Mouse (Mus musculus) lung, postnatal 10 days (tissue): ENCODE data around the gene Ispd.
A peak's percentile ranks its signal among the peaks of the same experiment; 100 is the strongest.
"Not testable (repeated sequence)": the region's sequence is repeated elsewhere in the genome, so short reads cannot be mapped to it uniquely, and the experiment has no call there.

Experiments used
- DNase-seq: peaks from one replicate; pipeline ENCODE4 v3.0.0; 2021

Ispd gene

GRCm38 (mm10) chr12:36381441-36382340 lies at the start of gene Ispd, which contains the start of gene D630036H23Rik:
TSS of gene Ispd (plus strand) at chr12:36381450.
TSS of gene D630036H23Rik (minus strand) at chr12:36382181.
- peak; percentile 89 for DNase-seq

- no peak for DNase-seq
Measured at GRCm38 (mm10) chr12:36332676-36333075, 48.6 kb upstream of the Ispd start.

GRCm38 (mm10) chr12:36333837-36334281 lies 47.4 kb upstream of the Ispd start:
- peak; percentile 16 for DNase-seq

GRCm38 (mm10) chr12:36344131-36344530 lies 37.1 kb upstream of the Ispd start:
- no peak for DNase-seq

- no peak for DNase-seq
Measured at GRCm38 (mm10) chr12:36360064-36360463, 21.2 kb upstream of the Ispd start.

GRCm38 (mm10) chr12:36360693-36361092 lies 20.6 kb upstream of the Ispd start:
- DNase-seq = no peak

GRCm38 (mm10) chr12:36364013-36364412 lies 17.2 kb upstream of the Ispd start:
- no peak for DNase-seq

GRCm38 (mm10) chr12:36373237-36373998 lies 7.8 kb upstream of the Ispd start:
- no peak for DNase-seq

GRCm38 (mm10) chr12:36376391-36376790 lies 4.9 kb upstream of the Ispd start:
- DNase-seq = not testable (repeated sequence)

- no peak for DNase-seq
Measured at GRCm38 (mm10) chr12:36380254-36380653, 996 bp upstream of the Ispd start.

- no peak for DNase-seq
Measured at GRCm38 (mm10) chr12:36380806-36381205, 444 bp upstream of the Ispd start.

GRCm38 (mm10) chr12:36385386-36385785 lies 4.1 kb downstream of the Ispd start:
- DNase-seq = no peak

- DNase-seq = no peak
Measured at GRCm38 (mm10) chr12:36386991-36387390, 5.7 kb downstream of the Ispd start.

GRCm38 (mm10) chr12:36395115-36395514 lies 13.9 kb downstream of the Ispd start:
- no peak for DNase-seq

GRCm38 (mm10) chr12:36423677-36424076 lies 42.4 kb downstream of the Ispd start:
- no peak for DNase-seq

GRCm38 (mm10) chr12:36425258-36425657 lies 44.0 kb downstream of the Ispd start:
- no peak for DNase-seq

GRCm38 (mm10) chr12:36426163-36427045 lies 45.2 kb downstream of the Ispd start:
- DNase-seq = no peak

- no peak for DNase-seq
Measured at GRCm38 (mm10) chr12:36436956-36437355, 55.7 kb downstream of the Ispd start.

GRCm38 (mm10) chr12:36439396-36439795 lies 58.1 kb downstream of the Ispd start:
- no peak for DNase-seq

- no peak for DNase-seq
Measured at GRCm38 (mm10) chr12:36456002-36456401, 74.8 kb downstream of the Ispd start.

- DNase-seq = no peak
Measured at GRCm38 (mm10) chr12:36457726-36458125, 76.5 kb downstream of the Ispd start.

GRCm38 (mm10) chr12:36468325-36469044 lies 87.2 kb downstream of the Ispd start:
- no peak for DNase-seq
